Mouse (Mus musculus) lung, adult 2 months (tissue): ENCODE results near the gene Pafah2.

ENCODE experiments used
- CTCF ChIP-seq: fragments of 200-500 bp; IDR thresholded peaks from 2 replicates; pipeline ENCODE4 v1.5.1; 2011; ENCODE audit warnings: mild to moderate bottlenecking, low read length, control low read depth; ENCODE audit not compliant: insufficient read depth
- POLR2A ChIP-seq: fragments of 200-500 bp; IDR thresholded peaks from 2 replicates; pipeline ENCODE4 v1.6.1; 2011; ENCODE audit warnings: low read depth, mild to moderate bottlenecking, control low read depth, low read length, borderline replicate concordance; ENCODE audit errors: extremely low read depth

DNA sequence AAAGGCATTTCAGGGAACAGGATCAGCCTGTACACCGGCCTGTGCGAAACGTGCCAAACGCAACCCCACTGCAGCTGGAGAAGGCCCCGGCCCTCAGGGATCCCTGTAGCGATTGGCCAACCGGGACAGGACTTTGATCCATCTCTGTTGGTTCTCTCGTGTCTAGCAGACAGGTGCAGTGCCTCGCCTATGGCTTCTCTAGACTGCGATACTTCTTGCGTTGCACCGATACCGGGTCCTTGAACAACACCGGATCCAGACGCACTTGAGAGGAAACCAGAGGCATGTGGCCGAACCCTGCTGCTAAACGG is 38.7 kb upstream of the Pafah2 start:
- TF ChIP-seq CTCF (no peak), POLR2A (no peak)
